Mouse (Mus musculus) cerebellum, adult 2 months (tissue): ENCODE measurements at regions not wholly inside any gene's neighbourhood (a gene's known extent, or its start where the extent isn't known, plus 50 kb on each side); places are given as distances from the start of the nearest gene placed in this dataset.

ENCODE experiments used
- CTCF ChIP-seq: fragments of 200-500 bp; IDR thresholded peaks from 2 replicates; pipeline ENCODE4 v1.5.1; 2011; ENCODE audit warnings: low read depth, mild to moderate bottlenecking, control low read depth, low read length, moderate library complexity, borderline replicate concordance; ENCODE audit not compliant: insufficient read depth
- POLR2A ChIP-seq: fragments of 200-500 bp; IDR thresholded peaks from 2 replicates; pipeline ENCODE4 v1.6.1; 2011; ENCODE audit warnings: low read length, control low read depth, borderline replicate concordance; ENCODE audit not compliant: insufficient read depth

GRCm38 (mm10) chrX:166757152-166757551, 171.6 kb upstream of the Egfl6 start:
- no peak for TF ChIP-seq POLR2A
- TF ChIP-seq CTCF, result no peak
